Mouse (Mus musculus): ENCODE data around the gene Arid5b.

GRCm38 (mm10) chr10:68129651-68130050 is 148.9 kb downstream of the Arid5b start:
- no peak for TF ChIP-seq CTCF (conservative IDR thresholded peaks at IDR 0.05; ENCODE audit: low read length)
- no peak for TF ChIP-seq NANOG (IDR thresholded peaks at IDR 0.05; ENCODE audit: borderline replicate concordance, low read length)

Data from E14TG2a.4 (cell line).